Mouse (Mus musculus) mouse embryonic stem cell (cell line): Measurements from ENCODE around the gene Pitpnc1.

Source experiments
- in situ Hi-C, 2 experiments: fragments of 300-500 bp; cut with MboI; formaldehyde crosslinking; loops; 1 replicate in 1 of 2; 3 replicates in 1 of 2; pipeline ENCODE4 v1.14.3; 2019 to 2020; ENCODE audit warnings: low sequenced_read_pairs in 2 of 2, low pct_unique_long_range_greater_than_20kb in 1 of 2, mixed read lengths in 1 of 2; ENCODE audit not compliant: unreplicated experiment in 1 of 2

Gene Pitpnc1

GRCm38 (mm10) chr11:107276898-107277297 lies 193.6 kb downstream of the Pitpnc1 start:
- in situ Hi-C loops: loop anchor here in 1 of 2 experiments (5.0 kb wide), 1 partner anchor 195 kb away; the partner anchor contains the start of gene Pitpnc1

DNA sequence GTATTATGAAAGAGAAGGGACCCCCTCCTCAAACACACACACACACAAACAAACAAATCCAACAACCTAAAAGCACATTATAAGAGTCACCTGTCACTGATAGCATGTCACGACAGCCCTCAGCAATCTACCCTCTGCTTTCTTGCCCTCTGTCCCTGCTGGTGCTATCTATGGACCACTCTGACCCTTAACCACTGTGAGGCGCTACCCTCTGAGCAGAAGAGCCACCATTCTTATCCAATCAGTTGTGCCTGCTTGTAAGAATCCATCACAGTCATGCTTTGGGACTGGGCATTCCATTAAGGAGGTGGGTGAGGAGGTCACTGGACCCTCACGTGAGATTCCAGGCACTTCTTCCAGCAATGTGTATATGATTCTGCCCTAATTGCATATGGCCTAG lies 194.2 kb downstream of the Pitpnc1 start:
- in situ Hi-C loops: loop anchor here in 1 of 2 experiments (5.0 kb wide), 1 partner anchor 196 kb away; the partner anchor contains the start of gene Pitpnc1

DNA sequence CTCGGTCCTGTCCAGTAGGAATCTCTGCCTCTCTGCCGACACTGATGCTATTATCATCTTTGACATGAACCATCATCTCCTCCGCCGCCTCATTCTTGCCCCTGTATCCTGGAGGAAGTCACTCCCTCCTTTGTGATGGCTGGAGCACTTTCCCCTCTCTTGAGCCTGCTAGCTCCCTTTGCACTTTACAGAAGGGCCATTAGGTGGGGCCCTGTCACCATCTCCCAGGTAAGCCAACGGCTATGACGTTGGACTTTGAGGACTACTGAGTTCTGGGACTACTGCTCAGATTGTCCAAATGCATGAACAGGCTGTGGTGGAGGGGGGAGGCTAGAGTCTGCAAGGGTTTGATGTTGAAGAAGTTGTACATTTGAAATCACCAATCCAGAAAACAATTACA lies 194.6 kb downstream of the Pitpnc1 start:
- in situ Hi-C loops: loop anchor here in 1 of 2 experiments (5.0 kb wide), 1 partner anchor 196 kb away; the partner anchor contains the start of gene Pitpnc1

DNA sequence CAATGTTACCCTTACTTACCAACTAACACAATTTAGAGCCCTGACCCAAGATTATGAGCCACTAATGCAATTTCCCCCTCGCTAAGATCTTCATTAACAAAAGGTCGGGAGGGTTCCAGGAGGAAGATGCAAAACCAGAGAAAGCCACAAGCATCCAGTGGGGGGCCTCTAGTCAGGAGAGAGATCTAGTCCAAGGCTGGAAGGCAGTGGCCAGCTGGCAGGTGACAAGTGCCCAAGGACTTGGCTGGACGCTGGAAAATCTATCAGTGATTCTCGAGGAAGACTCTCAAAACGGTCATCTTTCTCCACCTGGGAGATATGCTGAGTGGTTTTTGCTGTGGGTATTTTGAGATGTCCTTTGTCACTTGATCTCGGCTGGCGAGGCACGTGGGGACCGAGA lies 196.3 kb downstream of the Pitpnc1 start:
- in situ Hi-C loops: no loop called here

DNA sequence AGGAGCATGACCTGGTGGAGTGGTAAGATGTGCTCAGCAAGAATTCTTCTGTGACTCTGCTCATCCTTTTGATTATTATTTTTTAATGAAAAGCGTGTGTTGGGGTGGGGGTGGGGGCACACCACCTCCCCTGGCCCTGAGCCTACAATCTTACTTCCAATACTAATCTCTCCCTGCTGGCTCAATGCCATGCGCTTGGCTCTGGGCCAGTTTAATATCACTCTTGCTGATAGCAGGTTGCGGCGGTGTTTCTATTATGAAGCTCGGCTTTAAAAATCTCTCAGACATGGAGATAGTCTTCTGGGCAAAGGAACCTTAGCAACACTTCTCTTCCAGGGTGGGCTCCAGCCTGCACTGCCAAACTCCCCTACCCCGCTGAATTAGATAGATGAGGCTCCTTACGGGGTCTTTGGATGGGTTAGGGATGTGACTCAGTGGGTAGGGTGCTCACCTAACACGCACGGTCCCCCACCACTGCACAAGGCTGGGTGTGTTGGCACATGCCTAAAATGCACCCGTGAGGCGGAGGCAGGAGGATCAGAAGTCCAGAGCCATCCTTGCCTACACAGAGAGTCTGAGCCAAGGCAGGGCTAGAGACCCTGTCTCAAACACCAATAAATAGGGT lies 198.0 kb downstream of the Pitpnc1 start:
- in situ Hi-C loops: no loop called here

DNA sequence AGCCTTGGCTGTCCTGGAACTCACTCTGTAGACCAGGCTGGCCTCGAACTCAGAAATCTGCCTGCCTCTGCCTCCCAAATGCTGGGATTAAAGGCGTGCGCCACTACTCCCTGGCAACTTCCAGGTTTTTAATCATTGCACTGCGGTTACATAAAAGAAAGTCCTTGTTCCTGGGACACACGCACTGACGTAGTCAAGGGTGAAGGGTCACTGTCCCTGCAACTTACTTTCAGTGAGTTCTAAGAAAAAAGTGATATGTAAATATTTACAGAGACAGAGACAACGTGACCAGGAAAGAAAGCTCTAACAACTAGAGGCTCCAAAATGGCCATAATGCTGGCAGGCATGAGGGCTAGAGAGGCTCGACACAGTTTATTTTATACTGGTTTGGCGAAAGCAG lies 199.9 kb downstream of the Pitpnc1 start:
- in situ Hi-C loops: no loop called here

- in situ Hi-C loops: loop anchor here in 1 of 2 experiments (10.0 kb wide), 1 partner anchor 207 kb away; the partner anchor contains the start of genes Pitpnc1 and Psmd12
Observed at GRCm38 (mm10) chr11:107267522-107267921, 203.0 kb downstream of the Pitpnc1 start.

- in situ Hi-C loops: loop anchor here in 1 of 2 experiments (10.0 kb wide), 1 partner anchor 209 kb away; the partner anchor contains the start of genes Pitpnc1 and Psmd12
Observed at GRCm38 (mm10) chr11:107265861-107266260, 204.6 kb downstream of the Pitpnc1 start.

- in situ Hi-C loops: loop anchor here in 1 of 2 experiments (10.0 kb wide), 1 partner anchor 210 kb away; the partner anchor contains the start of genes Pitpnc1 and Psmd12
Observed at GRCm38 (mm10) chr11:107264889-107265615, 205.4 kb downstream of the Pitpnc1 start.

- in situ Hi-C loops: loop anchor here in 1 of 2 experiments (10.0 kb wide), 1 partner anchor 211 kb away; the partner anchor contains the start of genes Pitpnc1 and Psmd12
Observed at GRCm38 (mm10) chr11:107263838-107264237, 206.7 kb downstream of the Pitpnc1 start.

GRCm38 (mm10) chr11:107259428-107259827 lies 211.1 kb downstream of the Pitpnc1 start:
- in situ Hi-C loops: no loop called here

DNA sequence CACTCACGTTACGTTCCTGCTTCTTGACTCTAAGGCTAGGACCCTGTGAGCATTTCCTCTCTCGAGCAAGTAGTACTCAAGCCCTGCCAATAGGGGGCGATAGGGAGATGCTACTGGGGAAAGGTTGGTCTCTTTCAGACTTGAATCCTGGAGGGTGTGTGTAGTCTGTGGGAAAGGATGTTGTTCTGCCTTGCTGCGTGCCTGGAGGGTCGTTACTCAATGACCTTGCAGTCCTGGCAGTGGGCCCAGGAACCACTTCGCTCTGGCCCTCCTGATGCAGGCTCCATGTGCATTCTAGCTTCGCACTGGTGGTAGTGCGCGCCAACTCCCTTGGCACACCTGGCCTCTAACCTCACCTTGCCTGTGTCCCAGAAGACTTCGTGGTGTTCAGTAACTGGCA lies 215.3 kb downstream of the Pitpnc1 start:
- in situ Hi-C loops: no loop called here

DNA sequence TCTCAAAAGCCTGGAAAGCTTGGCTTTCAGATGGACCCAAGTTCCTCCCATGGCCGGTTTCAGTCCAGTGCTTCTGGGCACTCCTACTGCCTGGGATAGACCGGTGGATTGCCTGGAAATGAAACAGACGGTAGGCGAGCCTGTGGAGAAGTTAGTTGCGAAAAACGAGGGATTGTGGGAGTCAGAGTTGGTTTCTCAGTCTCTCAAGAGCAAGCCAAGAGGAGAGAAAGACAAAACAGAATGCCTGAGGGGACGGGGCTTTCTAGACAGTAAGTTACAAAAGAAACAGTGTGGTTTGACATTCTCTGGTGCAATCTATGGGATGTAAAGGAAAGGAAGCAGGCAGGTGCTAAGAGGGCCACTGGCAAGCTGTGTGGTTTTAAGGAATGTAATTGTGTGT lies 216.3 kb downstream of the Pitpnc1 start:
- in situ Hi-C loops: no loop called here

GRCm38 (mm10) chr11:107252026-107252425 lies 218.5 kb downstream of the Pitpnc1 start:
- in situ Hi-C loops: no loop called here

DNA sequence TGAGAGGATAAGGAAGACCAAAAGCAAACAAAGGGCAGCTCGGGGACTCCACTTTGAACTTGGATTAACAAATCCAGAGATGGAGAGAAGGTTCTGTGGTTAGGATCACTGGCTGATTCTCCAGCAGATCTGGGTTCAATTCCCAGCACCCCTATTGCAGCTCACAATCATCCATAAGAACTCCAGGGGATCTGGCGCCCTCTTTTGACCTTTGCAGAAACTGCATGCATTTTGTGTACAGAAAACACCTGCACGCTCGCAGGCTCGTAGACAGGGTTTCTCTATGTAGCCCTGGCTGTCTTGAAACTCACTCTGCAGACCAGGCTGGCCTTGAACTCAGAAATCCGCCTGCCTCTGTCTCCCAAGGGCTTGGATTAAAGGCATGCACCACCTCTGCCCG lies 219.0 kb downstream of the Pitpnc1 start:
- in situ Hi-C loops: no loop called here

- in situ Hi-C loops: no loop called here
Observed at GRCm38 (mm10) chr11:107250882-107251281, 219.6 kb downstream of the Pitpnc1 start.

- in situ Hi-C loops: no loop called here
Observed at GRCm38 (mm10) chr11:107248753-107249152, 221.7 kb downstream of the Pitpnc1 start.

DNA sequence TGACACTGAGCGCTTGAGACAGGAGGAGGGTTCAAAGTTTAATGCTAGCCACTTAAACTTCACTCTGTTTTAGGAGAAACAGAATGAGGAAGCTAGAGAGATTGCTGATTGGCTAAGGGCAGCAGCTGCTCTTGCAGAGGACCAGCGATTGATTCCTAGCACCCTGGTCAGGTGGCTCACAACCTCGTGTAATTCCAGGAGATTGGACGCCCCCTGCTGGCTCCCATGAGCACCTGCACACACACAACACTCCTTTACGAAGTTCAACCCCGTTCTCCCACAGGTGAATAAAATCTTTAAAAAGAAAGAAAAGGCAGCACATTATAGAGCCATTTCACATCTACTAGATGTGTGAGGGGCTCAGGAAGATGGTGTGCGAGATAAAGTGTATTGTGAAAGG lies 224.8 kb downstream of the Pitpnc1 start:
- in situ Hi-C loops: no loop called here

DNA sequence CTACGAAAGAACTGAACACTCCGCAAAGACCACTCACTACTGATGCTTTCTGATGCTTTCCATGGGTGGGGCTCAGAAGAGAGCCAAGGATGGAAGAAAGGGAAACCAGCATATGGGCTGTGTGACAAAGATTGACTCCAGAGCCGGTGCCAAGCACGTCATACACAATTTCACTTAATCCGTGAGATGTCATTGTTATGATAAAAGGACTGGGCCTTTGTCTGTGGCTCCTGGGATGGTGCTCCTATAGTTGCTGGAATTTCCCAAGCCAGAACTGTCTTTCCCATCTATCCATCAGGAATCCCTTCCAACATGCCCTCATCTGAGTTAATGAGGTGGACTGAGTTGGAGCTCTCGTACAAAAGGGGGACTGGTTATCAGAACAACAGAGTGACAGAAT lies 227.4 kb downstream of the Pitpnc1 start:
- in situ Hi-C loops: no loop called here
